Mouse (Mus musculus): ENCODE data around the gene Nudt1. TPM values are rescaled to one million over a fixed set of nuclear protein-coding genes. Genes with fewer than 3 reads are reported as not detected.
A peak's percentile ranks its signal among the peaks of the same experiment; 100 is the strongest.

Nudt1 gene
- polyA plus RNA-seq, 1 experiment from 2014 or later = 26.5 TPM

GRCm38 (mm10) chr5:140387236-140387635 is 65.8 kb downstream of the Nudt1 start:
- no peaks in the 10 kb centered on the region for H3K27me3 ChIP-seq (ENCODE audit: control insufficient read depth, insufficient read depth, low read length)
- ATAC-seq (ENCODE audit: low FRiP score) (no peak), DNase-seq (ENCODE audit: low spot score) (no peak)
- H3K4me2 ChIP-seq (replicated peaks) = peak overlapping the region; percentile 98; the same call in 1 of the 2 replicates
- H3K4me1 ChIP-seq (replicated peaks; ENCODE audit: control insufficient read depth, insufficient read depth, low read length) = peaks cover 14% of the 10 kb centered on the region
- H3K36me3 ChIP-seq (replicated peaks; ENCODE audit: control insufficient read depth, insufficient read depth) = no peaks in the 10 kb centered on the region
- no peaks in the 10 kb centered on the region for H3K9me3 ChIP-seq (ENCODE audit: control insufficient read depth, low read length)
- no peak overlapping the region for H3K27ac ChIP-seq
- WGBS = 85% methylated on average over 7 of the region's 7 CpGs
- H3K9ac ChIP-seq = no peak overlapping the region
- H3K4me3 ChIP-seq (replicated peaks; ENCODE audit: low read length) = no peak overlapping the region

Other genes starting within 250 kb of the Nudt1 start
- gene Mad1l1, start 104 bp upstream of the Nudt1 start, polyA plus RNA-seq (2014; fragmentation: Nextera tagmentation; extraction: Ambion mirVana) = 28.3 and 28.8 TPM in 2 replicates
- 21.3 and 24.3 TPM in 2 replicates for gene Mrm2, start 10.2 kb downstream of the Nudt1 start, polyA plus RNA-seq (2014; fragmentation: Nextera tagmentation; extraction: Ambion mirVana)
- 14.2 and 15.9 TPM in 2 replicates for gene Snx8, start 67.6 kb downstream of the Nudt1 start, polyA plus RNA-seq (2014; fragmentation: Nextera tagmentation; extraction: Ambion mirVana)
- 93.6 and 112 TPM in 2 replicates for gene Eif3b, start 97.7 kb downstream of the Nudt1 start, polyA plus RNA-seq (2014; fragmentation: Nextera tagmentation; extraction: Ambion mirVana)
- not detected in 2 replicates for gene Gm4869, start 124.0 kb downstream of the Nudt1 start, polyA plus RNA-seq (2014; fragmentation: Nextera tagmentation; extraction: Ambion mirVana)
- gene Chst12, start 183.9 kb downstream of the Nudt1 start, polyA plus RNA-seq (2014; fragmentation: Nextera tagmentation; extraction: Ambion mirVana) = 22.9 and 23.4 TPM in 2 replicates
- 0.61 TPM in 1 of 2 replicates, not detected in the other for gene Grifin, start 243.4 kb downstream of the Nudt1 start, polyA plus RNA-seq (2014; fragmentation: Nextera tagmentation; extraction: Ambion mirVana)

All from hindbrain, embryonic 14.5 days (tissue).